Mouse (Mus musculus) skeletal muscle tissue, adult 2 months (tissue): ENCODE measurements around the gene Papln.

Experiments
- DNase-seq: peaks from one replicate; pipeline ENCODE4 v3.0.0-alpha.2; 2012; ENCODE audit warnings: low read depth, low spot score

Papln gene

GRCm38 (mm10) chr12:83830424-83830823, 67.0 kb downstream of the Papln start:
- DNase-seq, result no peak

DNA sequence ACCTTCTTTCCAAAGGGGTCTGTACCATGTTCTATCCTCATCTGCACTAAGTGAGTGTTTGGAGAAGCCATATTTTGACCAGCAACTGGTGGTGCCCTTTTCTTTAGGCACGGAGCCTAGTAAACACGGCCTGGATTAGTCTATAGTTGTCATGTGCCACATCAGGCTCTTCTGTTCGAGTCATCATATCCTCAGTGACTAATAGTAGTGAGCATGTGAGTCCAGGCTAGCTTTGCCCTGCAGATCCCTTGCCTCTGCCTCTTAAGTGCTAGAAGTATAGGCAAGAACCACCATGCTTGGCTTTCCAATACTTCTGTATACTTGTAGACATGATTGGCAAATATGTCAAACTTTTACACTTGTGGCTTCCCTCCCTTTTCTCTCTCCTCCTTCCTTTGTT, 70.5 kb downstream of the Papln start:
- DNase-seq, result no peak

DNA sequence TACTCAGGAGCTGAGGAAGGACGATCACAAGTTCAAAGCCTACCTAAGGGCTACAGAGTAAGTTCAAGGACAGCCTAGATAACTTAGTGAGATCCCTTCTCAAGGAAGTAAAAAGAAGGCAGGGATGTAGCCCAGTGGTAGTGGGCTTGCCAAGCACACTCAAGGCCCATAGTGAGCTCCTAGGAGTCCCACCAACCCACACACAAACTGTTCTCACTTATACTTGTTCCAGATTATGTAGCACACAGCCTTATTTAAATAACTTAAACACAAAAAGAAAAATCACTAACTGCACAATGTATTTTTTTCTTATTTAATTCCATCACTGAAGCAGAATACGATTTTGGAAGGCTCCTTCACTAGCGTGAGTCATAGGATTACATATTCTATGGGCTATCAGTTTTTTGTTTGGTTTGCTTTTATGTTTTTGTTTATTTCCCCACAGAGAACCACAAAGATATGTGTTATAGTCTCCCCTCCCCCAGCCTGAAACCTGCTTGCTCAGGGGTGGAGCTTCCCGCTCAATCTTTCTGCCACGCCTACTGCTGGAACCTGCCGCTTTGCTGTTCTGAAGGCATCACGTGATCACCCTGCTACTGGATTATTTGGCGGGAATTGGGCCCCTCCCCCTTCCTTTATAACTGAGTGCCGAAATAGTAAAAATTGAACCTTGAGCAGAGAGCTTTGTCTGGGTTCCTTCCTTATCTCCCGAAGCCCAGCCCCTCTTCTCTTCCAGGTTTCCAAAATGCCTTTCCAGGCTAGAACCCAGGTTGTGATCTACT, 78.2 kb downstream of the Papln start:
- no peak for DNase-seq
